Mouse (Mus musculus) gastrocnemius, postnatal 36 days (tissue): ENCODE measurements around the gene Islr. TPM values are rescaled to one million over a fixed set of nuclear protein-coding genes. Genes with fewer than 3 reads are reported as not detected.

Source experiments
- DNase-seq, 2 experiments: peaks; one replicate each; pipeline ENCODE4 v3.0.0; 2022
- intact Hi-C: fragments of 180-260 bp; cut with DNase I; formaldehyde crosslinking; loops from one replicate; pipeline ENCODE4 v1.15.1; 2025
- total RNA-seq, 2 experiments: library from RNA; stranded (reverse); gene quantifications; 2 replicates each; pipeline ENCODE4 v1.2.3; 2021

Islr gene
- total RNA-seq, 2 experiments from 2014 or later: 20.5 to 24.0 TPM

DNA sequence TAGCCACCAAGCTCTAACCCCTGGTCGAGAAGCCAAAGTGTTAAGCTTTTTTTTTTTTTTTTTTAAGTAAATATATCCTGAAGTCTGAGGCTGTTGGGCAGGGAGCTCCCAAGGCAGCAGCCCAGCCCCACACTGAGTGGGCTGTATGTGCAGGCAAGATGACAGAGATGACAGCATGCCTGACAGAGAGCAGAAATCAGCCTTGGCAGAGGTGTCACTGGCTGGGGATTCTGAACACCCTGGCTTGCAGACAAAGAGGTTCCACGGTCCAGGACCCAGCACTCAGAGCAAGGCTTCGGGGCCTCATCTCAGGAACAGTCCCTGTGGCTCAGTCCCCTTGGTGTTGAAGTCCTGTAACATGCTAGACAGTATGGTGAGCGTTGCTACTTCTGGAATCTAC lies 44.3 kb downstream of the Islr start:
- peak in 1 of 2 experiments; percentile 23 for DNase-seq
- intact Hi-C loops: no loop called here

GRCm38 (mm10) chr9:58158541-58159311 lies 45.4 kb downstream of the Islr start:
- DNase-seq: peak; percentile 47 to 61
- intact Hi-C loops: no loop called here

DNA sequence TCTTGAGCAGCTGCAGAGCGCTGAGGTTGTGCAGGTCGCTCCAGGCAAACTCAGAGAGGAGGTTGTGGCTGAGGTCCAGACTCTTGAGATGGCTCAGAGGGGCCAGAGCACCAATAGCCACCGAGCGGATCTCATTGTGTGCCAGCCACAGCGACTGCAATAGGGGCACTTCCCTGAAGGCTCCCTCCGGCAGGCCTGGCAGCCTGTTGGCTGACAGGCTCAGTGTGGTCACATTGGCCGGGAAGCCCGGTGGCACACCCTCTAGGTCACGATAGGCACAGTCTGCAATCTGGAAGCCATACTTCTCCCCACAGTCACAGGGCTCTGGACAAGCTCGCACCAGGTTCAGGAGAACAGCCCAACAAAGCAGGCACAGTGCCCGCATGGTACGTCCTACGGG lies 46.3 kb downstream of the Islr start:
- intact Hi-C loops: no loop called here
- DNase-seq: peak in 1 of 2 experiments; percentile 33

DNA sequence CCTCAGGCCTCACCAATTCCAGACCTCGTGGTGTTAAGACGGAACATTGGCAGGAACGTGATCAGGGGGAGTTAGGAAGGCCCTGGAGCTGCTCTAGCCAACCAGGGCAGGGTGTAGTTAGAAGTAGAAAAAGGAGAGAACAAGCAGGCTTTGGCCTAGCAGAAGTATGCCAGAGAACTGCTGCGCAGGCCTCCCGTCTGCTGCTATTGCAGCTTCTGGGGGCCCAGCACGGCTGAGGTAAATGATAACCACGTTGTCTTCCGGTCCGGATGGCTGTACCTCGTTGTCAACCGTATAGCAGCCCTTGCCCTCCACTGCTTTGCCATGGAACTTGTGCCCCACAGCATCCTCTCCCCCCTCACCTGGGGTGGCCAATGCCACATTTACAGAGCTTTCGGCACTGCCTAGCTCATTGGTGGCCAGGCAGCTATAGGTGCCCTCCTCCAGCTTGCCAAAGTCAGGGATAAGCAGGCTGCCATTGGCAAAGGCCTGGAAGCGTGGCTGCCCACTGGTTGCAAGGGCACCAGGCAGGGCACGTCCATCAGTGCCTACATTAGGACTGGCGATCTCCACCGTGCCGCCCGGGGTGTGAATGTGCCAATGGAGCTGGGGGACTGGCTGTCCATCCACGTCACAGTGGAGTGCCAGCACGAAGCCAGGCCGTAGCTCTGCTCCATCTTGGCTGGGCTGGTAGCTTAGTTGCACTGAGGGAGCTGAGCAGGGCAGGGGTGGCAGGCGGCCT lies 47.1 kb downstream of the Islr start:
- no peak for DNase-seq
- intact Hi-C loops: no loop called here

DNA sequence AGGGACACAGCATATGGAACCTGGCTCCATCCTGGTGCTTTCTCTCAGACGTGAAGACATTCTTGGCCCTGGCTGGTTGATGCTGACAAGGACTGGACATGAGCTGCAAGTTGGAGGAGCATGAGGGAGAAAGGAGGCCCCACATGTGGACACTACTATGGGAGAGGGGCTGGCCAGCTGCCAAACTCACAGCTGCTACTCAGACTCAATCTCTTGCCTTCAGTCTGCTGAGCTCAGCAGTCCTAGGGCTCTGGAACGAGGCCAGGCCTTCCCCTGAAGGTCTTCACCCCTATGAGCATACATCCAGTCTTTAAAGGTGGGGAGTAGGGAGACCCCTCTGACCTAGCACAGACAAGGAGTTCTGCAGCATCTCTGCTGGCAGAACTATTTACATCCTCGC lies 48.7 kb downstream of the Islr start:
- intact Hi-C loops: no loop called here
- DNase-seq: peak; percentile 39 to 46

DNA sequence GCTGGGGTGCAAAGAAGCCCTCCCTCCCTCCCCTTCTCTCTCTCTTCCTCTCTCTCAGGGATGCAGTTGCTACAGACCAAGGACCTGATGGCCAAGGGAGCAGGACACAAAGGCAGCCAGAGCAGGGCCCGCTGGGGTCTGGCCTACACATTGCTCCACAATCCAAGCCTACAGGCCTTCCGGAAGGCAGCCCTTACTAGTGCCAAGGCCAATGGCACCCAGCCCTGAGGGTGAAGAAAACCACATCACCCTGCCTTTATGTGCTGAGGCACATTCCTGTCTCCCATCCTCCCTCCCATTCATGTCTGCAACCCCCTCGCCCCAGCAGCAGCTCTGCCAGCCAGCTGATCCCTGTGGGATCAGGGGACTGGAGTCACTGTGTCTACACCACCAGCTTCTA lies 51.0 kb downstream of the Islr start:
- DNase-seq: no peak
- intact Hi-C loops: no loop called here

DNA sequence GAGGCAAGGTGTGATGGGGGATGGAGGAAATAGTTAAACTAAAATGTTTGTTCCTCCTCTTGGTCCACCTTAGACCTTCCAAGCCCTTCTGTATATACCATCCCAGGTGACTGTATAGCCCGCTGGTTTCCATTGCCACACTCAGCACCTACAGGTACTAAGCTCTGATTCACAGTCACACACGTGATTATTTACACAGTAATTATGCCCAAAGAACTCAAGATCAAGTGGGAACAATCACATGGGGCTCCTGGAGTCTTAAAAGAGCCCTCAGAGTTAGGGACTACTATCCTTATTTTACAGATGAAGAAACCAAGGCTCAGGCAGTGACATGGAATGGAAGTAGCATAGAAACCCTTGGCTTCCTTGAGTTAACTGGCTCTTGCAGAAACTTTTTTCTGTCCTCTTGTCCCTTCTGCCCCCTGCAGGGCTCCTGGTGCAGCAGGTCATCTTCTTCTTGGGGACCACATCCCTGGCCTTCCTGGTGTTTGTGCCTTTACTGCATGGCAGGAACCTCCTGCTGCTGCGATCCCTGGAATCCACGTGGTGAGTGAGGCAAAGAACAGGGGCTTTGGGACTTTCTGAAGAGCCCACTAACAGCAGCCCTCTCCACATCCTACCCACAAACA lies 53.3 kb downstream of the Islr start:
- intact Hi-C loops: no loop called here
- DNase-seq: no peak

DNA sequence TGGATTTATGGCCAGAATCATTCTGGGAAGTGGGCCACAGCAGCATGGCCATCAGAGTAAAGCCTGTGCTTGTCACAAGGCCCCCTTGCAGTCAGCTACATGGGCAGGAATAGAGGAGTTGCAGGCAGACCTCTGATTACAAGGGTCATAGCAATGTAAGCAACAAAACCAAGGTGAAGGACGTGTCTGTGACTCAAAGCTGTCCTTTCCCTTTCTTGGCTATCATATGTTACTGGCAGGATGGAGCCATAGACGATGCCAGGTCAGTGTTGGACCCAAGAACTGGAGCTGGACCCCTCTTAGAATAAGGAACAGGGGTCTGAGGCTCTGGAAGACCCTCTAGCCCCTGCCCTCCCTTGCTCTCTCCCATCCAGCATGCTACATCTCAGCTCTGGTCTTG lies 55.3 kb downstream of the Islr start:
- DNase-seq: no peak
- intact Hi-C loops: no loop called here

DNA sequence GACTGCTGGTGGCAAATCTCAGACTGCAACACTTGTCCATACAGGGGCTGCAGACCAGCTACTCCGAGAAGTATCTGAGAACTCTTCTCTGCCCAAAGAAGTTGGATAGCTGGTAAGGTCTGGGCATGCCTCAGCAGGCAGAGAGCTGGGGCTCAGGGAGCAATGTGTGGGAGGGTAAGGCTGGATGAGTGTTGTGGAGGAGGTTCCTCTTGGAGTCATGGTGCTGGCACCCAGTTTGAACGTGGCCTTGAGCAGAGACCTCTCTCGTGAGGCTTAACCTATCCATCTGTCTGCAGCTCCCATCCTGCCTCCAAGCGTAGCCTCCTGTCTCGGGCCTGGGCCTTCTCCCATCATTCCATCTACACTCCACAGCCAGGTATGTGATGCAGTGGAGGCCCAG lies 58.7 kb downstream of the Islr start:
- intact Hi-C loops: no loop called here
- DNase-seq: no peak

- no peak for DNase-seq
- intact Hi-C loops: no loop called here
Measured at GRCm38 (mm10) chr9:58144664-58145063, 59.4 kb downstream of the Islr start.

GRCm38 (mm10) chr9:58143419-58143818 lies 60.7 kb downstream of the Islr start:
- intact Hi-C loops: no loop called here
- no peak for DNase-seq

DNA sequence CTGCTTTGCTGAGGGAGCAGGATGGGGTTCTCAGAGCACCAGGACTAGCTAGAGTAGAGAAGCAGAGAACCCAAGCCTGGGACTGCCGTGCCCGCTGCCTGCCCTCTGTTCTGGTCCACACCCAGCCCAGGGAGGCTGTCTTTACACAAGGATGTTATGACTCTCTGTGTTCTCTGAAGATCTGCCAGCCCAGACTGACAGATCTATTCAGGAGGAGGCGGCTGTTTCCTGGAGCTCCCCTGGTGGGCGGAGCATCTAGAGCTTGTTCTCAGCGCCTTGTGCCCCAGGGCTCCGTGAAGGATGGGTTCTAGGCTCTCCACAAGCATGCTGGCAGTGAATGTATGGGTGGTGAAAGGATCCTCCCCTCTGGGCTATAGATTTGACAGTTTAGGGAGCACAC lies 64.2 kb downstream of the Islr start:
- intact Hi-C loops: no loop called here
- DNase-seq: no peak

- no peak for DNase-seq
- intact Hi-C loops: no loop called here
Measured at GRCm38 (mm10) chr9:58135921-58136321, 68.2 kb downstream of the Islr start.

GRCm38 (mm10) chr9:58134906-58135305 lies 69.2 kb downstream of the Islr start:
- intact Hi-C loops: no loop called here
- DNase-seq: no peak

DNA sequence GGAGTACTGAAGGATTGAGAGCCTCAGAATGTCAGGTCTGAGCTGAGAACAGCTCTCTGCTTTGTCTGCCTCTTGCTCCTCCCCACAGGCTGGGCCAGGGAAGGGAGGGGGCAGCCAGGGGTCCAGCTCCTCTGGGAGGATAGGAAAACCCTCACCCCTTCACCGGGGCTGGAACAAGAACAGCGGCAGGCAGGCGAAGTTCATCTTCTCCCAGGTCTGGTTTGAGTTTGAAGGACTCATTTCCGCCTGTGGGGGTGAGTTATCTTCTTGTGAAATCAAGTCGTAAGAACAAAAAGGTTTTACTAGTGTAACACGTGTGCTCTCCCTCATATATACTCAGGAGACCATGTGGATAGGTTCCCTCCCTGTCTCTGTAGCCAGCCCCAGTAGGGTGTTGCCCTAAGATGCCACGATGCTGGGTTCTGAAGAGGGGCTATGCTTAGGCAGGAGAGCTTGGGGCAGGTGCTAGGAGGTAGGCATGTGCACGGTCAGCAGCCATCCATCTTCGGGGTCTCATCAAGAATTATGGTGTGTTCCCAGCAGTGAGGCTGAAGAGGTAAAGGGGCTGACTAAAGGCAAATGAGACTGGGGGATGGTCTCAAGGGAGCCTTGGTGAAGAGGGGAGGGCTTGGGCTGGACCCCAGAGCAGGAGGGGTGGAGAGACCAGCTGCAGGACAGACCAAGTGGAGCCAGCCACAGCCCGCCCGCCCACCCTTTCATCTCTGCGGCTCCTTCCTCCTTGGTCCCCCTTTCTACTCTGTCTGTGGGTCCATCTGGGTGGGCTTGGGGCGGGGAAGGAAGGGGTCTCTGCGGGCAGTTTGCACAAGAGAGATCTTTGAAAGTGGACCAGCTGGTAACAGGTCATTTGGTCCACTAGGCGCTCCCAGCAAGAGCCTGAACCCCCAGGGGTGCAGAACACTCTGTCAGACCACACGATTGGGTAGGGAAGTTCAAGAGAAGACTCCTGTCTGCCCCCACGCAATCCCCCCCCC lies 69.9 kb downstream of the Islr start:
- no peak for DNase-seq
- intact Hi-C loops: no loop called here

GRCm38 (mm10) chr9:58131735-58132134 lies 72.4 kb downstream of the Islr start:
- intact Hi-C loops: no loop called here
- no peak for DNase-seq

GRCm38 (mm10) chr9:58130909-58131308 lies 73.2 kb downstream of the Islr start:
- DNase-seq: no peak
- intact Hi-C loops: no loop called here

DNA sequence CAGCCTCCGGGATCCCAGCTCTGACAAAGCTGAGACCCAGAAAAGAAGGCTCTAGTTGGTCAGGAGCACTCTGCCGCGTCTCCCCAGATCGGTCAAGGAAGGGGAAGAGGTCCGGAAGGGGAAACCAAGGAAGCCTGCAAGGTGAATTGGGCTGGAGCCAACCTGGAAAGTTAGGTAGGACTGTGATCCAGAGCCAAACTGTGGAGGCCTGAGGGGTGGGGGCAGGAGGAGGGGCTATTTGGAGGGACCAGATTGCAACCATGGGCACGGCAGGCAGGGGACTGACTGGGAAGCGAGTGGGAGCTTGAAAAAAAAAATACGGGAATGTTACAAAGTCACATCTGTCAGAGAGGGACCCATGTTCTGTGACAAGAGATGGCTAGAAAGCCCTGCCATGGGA lies 74.6 kb downstream of the Islr start:
- no peak for DNase-seq
- intact Hi-C loops: no loop called here

GRCm38 (mm10) chr9:58128926-58129413 lies 75.1 kb downstream of the Islr start:
- no peak for DNase-seq
- intact Hi-C loops: no loop called here

DNA sequence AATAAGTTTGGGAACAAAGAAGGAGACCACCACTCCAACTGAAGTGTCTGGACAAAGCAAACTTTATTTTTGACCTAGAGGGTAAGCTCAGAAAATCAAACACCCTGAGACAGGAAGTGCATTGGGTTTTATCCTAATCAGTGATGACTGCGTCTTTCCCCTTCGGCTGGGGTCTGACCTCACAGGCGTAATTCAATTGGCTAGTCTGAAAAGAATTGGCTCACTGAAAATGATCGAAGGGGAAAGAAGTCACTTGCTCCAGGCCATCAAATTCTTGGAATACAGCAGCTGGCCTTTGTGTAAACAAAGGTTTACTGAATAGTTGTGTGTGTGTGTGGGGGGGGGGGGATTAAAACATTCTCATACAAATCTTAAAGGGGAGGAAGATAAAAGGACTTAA lies 78.3 kb downstream of the Islr start:
- intact Hi-C loops: no loop called here

More for the DNA sequence above, 78.3 kb downstream of the Islr start:
- DNase-seq: no peak
